Mouse (Mus musculus) MEL (cell line): ENCODE measurements around the gene Sept9. TPM values are rescaled to one million over a fixed set of nuclear protein-coding genes. Genes with fewer than 3 reads are reported as not detected.

ENCODE experiments used
- DNase-seq: peaks from one replicate; pipeline ENCODE4 v3.0.0; 2011; ENCODE audit warnings: low read depth, low spot score
- H3K27ac ChIP-seq: 2 replicates; pipeline ENCODE4 v1.5.1; 2012; ENCODE audit warnings: low read depth, mild to moderate bottlenecking, control low read depth, low read length, moderate library complexity; ENCODE audit not compliant: control insufficient read depth
- H3K27me3 ChIP-seq, 2 experiments: fragments of 150-350 bp in 1 of 2; sonication (generic) in 1 of 2; 2 replicates each; pipeline ENCODE4 v1.6.1; 2012; ENCODE audit warnings: low read length in 2 of 2, mild to moderate bottlenecking in 2 of 2, improper control_type of control experiment in 1 of 2, moderate library complexity in 1 of 2; ENCODE audit not compliant: insufficient read depth in 2 of 2, control insufficient read depth in 1 of 2
- H3K36me3 ChIP-seq, 2 experiments: 2 replicates each; pipeline ENCODE4 v1.6.1; 2012 to 2014; ENCODE audit warnings: low read length in 2 of 2, improper control_type of control experiment in 1 of 2, inconsistent platforms in 1 of 2, mild to moderate bottlenecking in 1 of 2; ENCODE audit not compliant: insufficient read depth in 2 of 2, control insufficient read depth in 1 of 2
- H3K4me1 ChIP-seq, 2 experiments: fragments of 150-350 bp in 1 of 2; sonication (generic) in 1 of 2; 2 replicates each; pipeline ENCODE4 v1.6.1; 2012; ENCODE audit warnings: low read length in 2 of 2, improper control_type of control experiment in 1 of 2, mild to moderate bottlenecking in 1 of 2; ENCODE audit not compliant: insufficient read depth in 2 of 2, control insufficient read depth in 1 of 2
- H3K4me3 ChIP-seq, 2 experiments: fragments of 150-350 bp in 1 of 2; sonication (generic) in 1 of 2; 2 replicates each; pipeline ENCODE4 v1.5.1; 2012; ENCODE audit warnings: low read depth in 2 of 2, low read length in 2 of 2, mild to moderate bottlenecking in 2 of 2, moderate library complexity in 2 of 2, control low read depth in 1 of 2, improper control_type of control experiment in 1 of 2; ENCODE audit not compliant: control insufficient read depth in 1 of 2, insufficient read depth in 1 of 2
- H3K79me2 ChIP-seq: 2 replicates; pipeline ENCODE4 v1.6.1; 2012; ENCODE audit warnings: mild to moderate bottlenecking, low read length, moderate library complexity; ENCODE audit not compliant: control insufficient read depth, poor library complexity, insufficient read depth
- H3K9ac ChIP-seq: 2 replicates; pipeline ENCODE4 v1.6.1; 2012; ENCODE audit warnings: low read depth, mild to moderate bottlenecking, control low read depth, low read length, moderate library complexity; ENCODE audit not compliant: control insufficient read depth, poor library complexity, severe bottlenecking
- H3K9me3 ChIP-seq: fragments of 150-350 bp; sonication (generic); replicated peaks from 2 replicates; pipeline ENCODE4 v1.6.1; 2012; ENCODE audit warnings: mild to moderate bottlenecking, low read length, improper control_type of control experiment, moderate library complexity; ENCODE audit not compliant: insufficient read depth
- BHLHE40 ChIP-seq: IDR thresholded peaks from 2 replicates; pipeline ENCODE4 v1.6.1; 2012; ENCODE audit warnings: low read depth, mild to moderate bottlenecking, inconsistent platforms, low read length, improper control_type of control experiment, borderline replicate concordance
- CHD1 ChIP-seq: IDR thresholded peaks from 2 replicates; pipeline ENCODE4 v1.6.1; 2012; ENCODE audit warnings: low read depth, mild to moderate bottlenecking, inconsistent platforms, low read length, improper control_type of control experiment
- E2F4 ChIP-seq: IDR thresholded peaks from 2 replicates; pipeline ENCODE4 v1.6.1; 2011; ENCODE audit warnings: low read depth, low read length, improper control_type of control experiment, borderline replicate concordance
- ELF1 ChIP-seq: IDR thresholded peaks from 2 replicates; pipeline ENCODE4 v1.6.1; 2014; ENCODE audit warnings: low read depth, mild to moderate bottlenecking, inconsistent platforms, low read length, improper control_type of control experiment, moderate library complexity
- GABPA ChIP-seq: IDR thresholded peaks from 2 replicates; pipeline ENCODE4 v1.6.1; 2012; ENCODE audit warnings: low read depth, mild to moderate bottlenecking, inconsistent platforms, low read length, improper control_type of control experiment, moderate library complexity
- GATA1 ChIP-seq: IDR thresholded peaks from 2 replicates; pipeline ENCODE4 v1.6.1; 2011; ENCODE audit warnings: low read depth, low read length, improper control_type of control experiment
- JUND ChIP-seq: IDR thresholded peaks from 2 replicates; pipeline ENCODE4 v1.6.1; 2011; ENCODE audit warnings: low read depth, mild to moderate bottlenecking, improper control_type of control experiment, low read length
- MAX ChIP-seq: IDR thresholded peaks from 2 replicates; pipeline ENCODE4 v1.6.1; 2011; ENCODE audit warnings: low read length, improper control_type of control experiment
- MAZ ChIP-seq: IDR thresholded peaks from 2 replicates; pipeline ENCODE4 v1.6.1; 2012; ENCODE audit warnings: low read depth, mild to moderate bottlenecking, inconsistent platforms, low read length, improper control_type of control experiment
- MEF2A ChIP-seq: IDR thresholded peaks from 2 replicates; pipeline ENCODE4 v1.6.1; 2014; ENCODE audit warnings: low read depth, mild to moderate bottlenecking, inconsistent platforms, low read length, improper control_type of control experiment; ENCODE audit not compliant: poor library complexity, insufficient replicate concordance, severe bottlenecking; ENCODE audit errors: extremely low read depth
- MXI1 ChIP-seq: IDR thresholded peaks from 2 replicates; pipeline ENCODE4 v1.6.1; 2011; ENCODE audit warnings: mild to moderate bottlenecking, low read depth, low read length, improper control_type of control experiment
- MYB ChIP-seq: IDR thresholded peaks from 2 replicates; pipeline ENCODE4 v1.6.1; 2011; ENCODE audit warnings: mild to moderate bottlenecking, low read depth, low read length, improper control_type of control experiment
- NELFE ChIP-seq: IDR thresholded peaks from 2 replicates; pipeline ENCODE4 v1.6.1; 2011; ENCODE audit warnings: low read depth, low read length, improper control_type of control experiment
- NRF1 ChIP-seq: IDR thresholded peaks from 2 replicates; pipeline ENCODE4 v1.6.1; 2014; ENCODE audit warnings: low read depth, mild to moderate bottlenecking, inconsistent platforms, low read length, improper control_type of control experiment, moderate library complexity; ENCODE audit not compliant: poor library complexity, insufficient read depth, severe bottlenecking
- POLR2A ChIP-seq, 2 experiments: IDR thresholded peaks; 2 replicates each; pipeline ENCODE4 v1.6.1; 2011 to 2012; ENCODE audit warnings: low read length in 2 of 2, mild to moderate bottlenecking in 2 of 2, control low read depth in 1 of 2, improper control_type of control experiment in 1 of 2, low read depth in 1 of 2, moderate library complexity in 1 of 2; ENCODE audit not compliant: control insufficient read depth in 1 of 2, insufficient read depth in 1 of 2, poor library complexity in 1 of 2
- POLR2AphosphoS2 ChIP-seq: IDR thresholded peaks from 2 replicates; pipeline ENCODE4 v1.6.1; 2011; ENCODE audit warnings: low read length, improper control_type of control experiment
- RAD21 ChIP-seq: IDR thresholded peaks from 2 replicates; pipeline ENCODE4 v1.6.1; 2011; ENCODE audit warnings: mild to moderate bottlenecking, low read depth, low read length, improper control_type of control experiment
- SMC3 ChIP-seq: IDR thresholded peaks from 2 replicates; pipeline ENCODE4 v1.6.1; 2011; ENCODE audit warnings: low read depth, low read length, improper control_type of control experiment
- TBP ChIP-seq: IDR thresholded peaks from 2 replicates; pipeline ENCODE4 v1.8.0; 2011; ENCODE audit warnings: low read depth, low read length, improper control_type of control experiment
- TCF12 ChIP-seq: IDR thresholded peaks from 2 replicates; pipeline ENCODE4 v1.6.1; 2014; ENCODE audit warnings: low read depth, mild to moderate bottlenecking, inconsistent platforms, low read length, improper control_type of control experiment, moderate library complexity
- UBTF ChIP-seq: IDR thresholded peaks from 2 replicates; pipeline ENCODE4 v1.6.1; 2012; ENCODE audit warnings: low read depth, mild to moderate bottlenecking, inconsistent platforms, low read length, improper control_type of control experiment, moderate library complexity, borderline replicate concordance; ENCODE audit not compliant: insufficient read depth
- USF2 ChIP-seq, 2 experiments: IDR thresholded peaks; 2 replicates each; pipeline ENCODE4 v1.6.1; 2011 to 2012; ENCODE audit warnings: improper control_type of control experiment in 2 of 2, low read length in 2 of 2, borderline replicate concordance in 1 of 2, inconsistent platforms in 1 of 2, low read depth in 1 of 2, mild to moderate bottlenecking in 1 of 2; ENCODE audit not compliant: insufficient read depth in 1 of 2
- ZC3H11A ChIP-seq: IDR thresholded peaks from 2 replicates; pipeline ENCODE4 v1.6.1; 2012; ENCODE audit warnings: low read depth, mild to moderate bottlenecking, inconsistent platforms, low read length, improper control_type of control experiment
- ZMIZ1 ChIP-seq: IDR thresholded peaks from 2 replicates; pipeline ENCODE4 v1.6.1; 2012; ENCODE audit warnings: low read depth, mild to moderate bottlenecking, inconsistent platforms, low read length, improper control_type of control experiment, moderate library complexity
- polyA plus RNA-seq, 2 experiments: library from polyadenylated mRNA; stranded (reverse) in 1 of 2; unstranded in 1 of 2; fragments of >175 nt in 1 of 2; fragments of >200 nt in 1 of 2; gene quantifications; 2 replicates each; pipeline versions ENCODE4 v1.2.1 to v1.2.4; 2012; ENCODE audit warnings: low replicate concordance in 2 of 2, low read depth in 1 of 2; ENCODE audit not compliant: insufficient read length in 2 of 2, insufficient read depth in 1 of 2, missing spikeins in 1 of 2
- total RNA-seq: library from RNA; depleted of rRNA; stranded (reverse); fragments of 300-350 nt; gene quantifications from 2 replicates; pipeline ENCODE4 v1.2.3, GENCODE M21; 2012

Gene Sept9
- total and polyA plus RNA-seq, 3 experiments: 49.7 to 196 (median 163) TPM

GRCm38 (mm10) chr11:117278514-117278913 lies 79.1 kb downstream of the Sept9 start:
- no peak for DNase-seq
- Histone ChIP-seq H3K9me3 (no peaks in the 10 kb centered on the region), H3K27me3 (no peaks in the 10 kb centered on the region), H3K4me3 (no peak overlapping the region), H3K9ac (no peak overlapping the region), H3K79me2 (no peaks in the 10 kb centered on the region), H3K36me3 (no peaks in the 10 kb centered on the region), H3K27ac (no peak overlapping the region), H3K4me1 (no peaks in the 10 kb centered on the region)
- TF ChIP-seq GABPA (no peak), CHD1 (no peak), MAX (no peak), TBP (no peak), MEF2A (no peak), ZC3H11A (no peak), BHLHE40 (no peak), NRF1 (no peak), RAD21 (no peak), E2F4 (no peak), MYB (no peak)

GRCm38 (mm10) chr11:117279993-117280392 lies 80.5 kb downstream of the Sept9 start:
- no peak overlapping the region for H3K9ac ChIP-seq
- TF ChIP-seq SMC3 (no peak), NELFE (no peak), MAZ (no peak), UBTF (no peak), JUND (no peak), ELF1 (no peak), CHD1 (no peak), GATA1 (no peak), TCF12 (no peak), USF2 (IDR thresholded peaks at IDR 0.05; ENCODE audit: borderline replicate concordance in 1 of 2, insufficient read depth in 1 of 2, low read depth in 1 of 2, low read length in 2 of 2) (no peak), BHLHE40 (no peak), POLR2AphosphoS2 (no peak), TBP (no peak), MXI1 (no peak), ZMIZ1 (no peak), POLR2A (IDR thresholded peaks at IDR 0.05; ENCODE audit: control insufficient read depth in 1 of 2, insufficient read depth in 1 of 2, low read depth in 1 of 2, low read length in 2 of 2, poor library complexity in 1 of 2) (no peak), MEF2A (no peak)
- TF ChIP-seq, all 39 proteins: peak for 0
- Histone ChIP-seq H3K27me3 (no peaks in the 10 kb centered on the region), H3K4me1 (no peaks in the 10 kb centered on the region), H3K9me3 (no peaks in the 10 kb centered on the region), H3K79me2 (no peaks in the 10 kb centered on the region), H3K4me3 (no peak overlapping the region), H3K36me3 (no peaks in the 10 kb centered on the region), H3K27ac (no peak overlapping the region)
- no peak for DNase-seq
